Mouse (Mus musculus) heart, embryonic 13.5 days (tissue): Measurements from ENCODE around the gene Dmp1. TPM values are rescaled to one million over a fixed set of nuclear protein-coding genes. Genes with fewer than 3 reads are reported as not detected.

Source experiments
- ATAC-seq: fragments of 200-750 bp; cut with Nextera tagmentation; 2 replicates; pipeline ENCODE4 v1.8.0; 2017; ENCODE audit warnings: moderate TSS enrichment; ENCODE audit not compliant: insufficient number of reproducible peaks, low FRiP score, low TSS enrichment; ENCODE audit errors: extremely low read depth
- H3K27ac ChIP-seq: fragments of 300-500 bp; sonication (generic); replicated peaks from 2 replicates; pipeline ENCODE4 v1.5.1; 2015; ENCODE audit warnings: moderate library complexity, mild to moderate bottlenecking, inconsistent platforms
- H3K27me3 ChIP-seq: fragments of 300-500 bp; sonication (generic); replicated peaks from 2 replicates; pipeline ENCODE4 v1.6.1; 2015; ENCODE audit warnings: mild to moderate bottlenecking, inconsistent platforms
- H3K36me3 ChIP-seq: fragments of 300-500 bp; sonication (generic); 2 replicates; pipeline ENCODE4 v1.6.1; 2015; ENCODE audit warnings: mild to moderate bottlenecking, inconsistent platforms
- H3K4me1 ChIP-seq: fragments of 300-500 bp; sonication (generic); 2 replicates; pipeline ENCODE4 v1.6.1; 2015; ENCODE audit warnings: inconsistent platforms
- H3K4me2 ChIP-seq: fragments of 300-500 bp; sonication (generic); 2 replicates; pipeline ENCODE4 v1.6.1; 2015; ENCODE audit warnings: inconsistent platforms, mild to moderate bottlenecking, moderate library complexity
- H3K4me3 ChIP-seq: fragments of 300-500 bp; sonication (generic); 2 replicates; pipeline ENCODE4 v1.5.1; 2015; ENCODE audit warnings: moderate library complexity, mild to moderate bottlenecking, inconsistent platforms
- H3K9ac ChIP-seq: fragments of 300-500 bp; sonication (generic); 2 replicates; pipeline ENCODE4 v1.6.1; 2015; ENCODE audit warnings: inconsistent platforms, mild to moderate bottlenecking, moderate library complexity
- H3K9me3 ChIP-seq: fragments of 300-500 bp; sonication (generic); 2 replicates; pipeline ENCODE4 v1.6.1; 2016; ENCODE audit warnings: inconsistent platforms
- WGBS: fragments of 180-500 bp; shearing (Covaris S2); methylation state at CpG from one replicate; pipeline ENCODE4 v1.1.7; 2015; ENCODE audit warnings: mixed read lengths; 5-methylcytosine and 5-hydroxymethylcytosine counted together
- polyA plus RNA-seq: library from polyadenylated mRNA; unstranded; fragments of >200 nt; fragmentation: Nextera tagmentation; extraction: Ambion mirVana; gene quantifications from 2 replicates; pipeline ENCODE4 v1.2.1, GENCODE M21; 2015

Dmp1 gene
- polyA plus RNA-seq, 1 experiment from 2014 or later, result 0.05 TPM

- ATAC-seq, result no peak
- Histone ChIP-seq H3K27ac (no peak overlapping the region), H3K9me3 (no peaks in the 10 kb centered on the region), H3K4me3 (no peak overlapping the region), H3K4me1 (no peaks in the 10 kb centered on the region), H3K36me3 (no peaks in the 10 kb centered on the region), H3K27me3 (no peaks in the 10 kb centered on the region), H3K9ac (no peak overlapping the region), H3K4me2 (no peak overlapping the region)
- WGBS, result 82% methylated on average over 12 of the region's 12 CpGs
These were observed 1.1 kb upstream of the Dmp1 start for GRCm38 (mm10) chr5:104201153-104201950.

DNA sequence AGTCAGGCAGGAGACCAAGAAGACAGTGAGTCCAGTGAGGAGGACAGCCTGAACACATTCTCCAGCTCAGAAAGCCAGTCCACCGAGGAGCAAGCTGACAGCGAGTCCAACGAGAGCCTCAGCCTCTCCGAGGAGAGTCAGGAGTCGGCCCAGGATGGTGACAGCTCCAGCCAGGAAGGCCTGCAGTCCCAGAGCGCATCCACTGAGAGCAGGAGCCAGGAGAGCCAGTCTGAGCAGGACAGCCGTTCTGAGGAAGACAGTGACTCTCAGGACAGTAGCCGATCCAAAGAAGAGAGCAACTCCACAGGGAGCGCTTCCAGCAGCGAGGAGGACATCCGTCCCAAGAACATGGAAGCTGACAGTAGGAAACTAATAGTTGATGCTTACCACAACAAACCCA is 10.1 kb downstream of the Dmp1 start:
- Histone ChIP-seq H3K27me3 (no peaks in the 10 kb centered on the region), H3K36me3 (no peaks in the 10 kb centered on the region), H3K27ac (no peak overlapping the region), H3K4me3 (no peak overlapping the region), H3K4me2 (no peak overlapping the region), H3K9me3 (no peaks in the 10 kb centered on the region), H3K9ac (no peak overlapping the region), H3K4me1 (no peaks in the 10 kb centered on the region)
- 62% methylated on average over 11 of the region's 11 CpGs for WGBS
- no peak for ATAC-seq

GRCm38 (mm10) chr5:104218926-104219325 is 16.5 kb downstream of the Dmp1 start:
- no peak for ATAC-seq
- H3K4me3 ChIP-seq, result no peak overlapping the region
- no peak overlapping the region for H3K27ac ChIP-seq
- 32% methylated on average over 5 of the region's 5 CpGs for WGBS
- H3K9ac ChIP-seq, result no peak overlapping the region
- H3K4me2 ChIP-seq, result no peak overlapping the region
- no peaks in the 10 kb centered on the region for H3K27me3 ChIP-seq
- H3K9me3 ChIP-seq, result no peaks in the 10 kb centered on the region
- no peaks in the 10 kb centered on the region for H3K36me3 ChIP-seq
- H3K4me1 ChIP-seq, result no peaks in the 10 kb centered on the region

DNA sequence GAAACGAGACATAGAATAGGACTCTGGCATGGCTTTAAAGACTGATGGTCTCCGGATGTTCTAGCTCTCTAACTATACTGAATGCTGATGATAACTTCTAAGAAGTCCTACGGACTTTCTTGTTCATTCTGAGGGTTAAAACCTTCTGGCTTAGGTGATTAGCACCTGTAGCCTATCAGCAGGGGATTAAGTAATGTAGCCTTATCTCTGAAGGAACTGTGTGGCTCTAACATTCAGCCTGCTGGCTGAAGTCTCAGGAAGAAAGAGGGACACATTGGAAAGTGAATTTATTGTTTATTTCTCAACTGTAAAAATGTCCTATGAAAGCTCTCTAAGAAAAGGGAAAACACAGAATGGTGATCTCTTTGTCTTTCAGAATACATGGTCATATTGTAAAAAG is 21.9 kb downstream of the Dmp1 start:
- Histone ChIP-seq H3K27me3 (no peaks in the 10 kb centered on the region), H3K4me3 (no peak overlapping the region), H3K4me2 (no peak overlapping the region), H3K9ac (no peak overlapping the region), H3K4me1 (no peaks in the 10 kb centered on the region), H3K9me3 (no peaks in the 10 kb centered on the region), H3K36me3 (no peaks in the 10 kb centered on the region), H3K27ac (no peak overlapping the region)
- 44% methylated on average over 3 of the region's 3 CpGs for WGBS
- ATAC-seq, result no peak

GRCm38 (mm10) chr5:104224750-104225149 is 22.3 kb downstream of the Dmp1 start:
- no peak overlapping the region for H3K4me2 ChIP-seq
- no peaks in the 10 kb centered on the region for H3K9me3 ChIP-seq
- ATAC-seq, result no peak
- H3K27ac ChIP-seq, result no peak overlapping the region
- no peak overlapping the region for H3K9ac ChIP-seq
- no peaks in the 10 kb centered on the region for H3K27me3 ChIP-seq
- H3K4me3 ChIP-seq, result no peak overlapping the region
- H3K4me1 ChIP-seq, result no peaks in the 10 kb centered on the region
- H3K36me3 ChIP-seq, result no peaks in the 10 kb centered on the region

DNA sequence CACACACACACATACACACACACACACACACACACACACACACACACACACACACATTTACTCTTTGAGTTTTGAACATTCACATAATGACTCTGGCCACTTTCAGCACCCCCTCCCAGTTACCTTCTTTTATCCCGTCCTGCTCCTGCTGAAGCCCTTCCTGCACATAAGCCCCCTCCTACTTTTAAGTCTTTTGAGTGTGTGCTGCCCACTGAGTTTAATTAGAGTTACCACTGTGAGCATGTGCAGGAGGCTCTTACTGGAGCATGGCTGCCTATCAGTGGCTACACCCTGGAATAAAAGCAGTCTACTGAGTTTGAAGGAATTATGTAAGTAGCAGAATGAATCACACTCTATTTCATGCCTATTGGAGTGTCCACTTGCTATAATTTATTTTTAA is 26.1 kb downstream of the Dmp1 start:
- Histone ChIP-seq H3K4me1 (no peaks in the 10 kb centered on the region), H3K27ac (no peak overlapping the region), H3K36me3 (no peaks in the 10 kb centered on the region), H3K27me3 (no peaks in the 10 kb centered on the region), H3K9ac (no peak overlapping the region), H3K4me3 (no peak overlapping the region), H3K9me3 (no peaks in the 10 kb centered on the region), H3K4me2 (no peak overlapping the region)
- ATAC-seq, result no peak
- WGBS, result 50% methylated on average over 1 of the region's 1 CpGs

- 82% methylated on average over 8 of the region's 8 CpGs for WGBS
- H3K4me1 ChIP-seq, result no peaks in the 10 kb centered on the region
- H3K9me3 ChIP-seq, result no peaks in the 10 kb centered on the region
- H3K27ac ChIP-seq, result no peak overlapping the region
- H3K36me3 ChIP-seq, result no peaks in the 10 kb centered on the region
- H3K9ac ChIP-seq, result no peak overlapping the region
- no peak overlapping the region for H3K4me2 ChIP-seq
- no peaks in the 10 kb centered on the region for H3K27me3 ChIP-seq
- H3K4me3 ChIP-seq, result no peak overlapping the region
- no peak for ATAC-seq
These were observed 34.3 kb downstream of the Dmp1 start for GRCm38 (mm10) chr5:104236741-104237140.

DNA sequence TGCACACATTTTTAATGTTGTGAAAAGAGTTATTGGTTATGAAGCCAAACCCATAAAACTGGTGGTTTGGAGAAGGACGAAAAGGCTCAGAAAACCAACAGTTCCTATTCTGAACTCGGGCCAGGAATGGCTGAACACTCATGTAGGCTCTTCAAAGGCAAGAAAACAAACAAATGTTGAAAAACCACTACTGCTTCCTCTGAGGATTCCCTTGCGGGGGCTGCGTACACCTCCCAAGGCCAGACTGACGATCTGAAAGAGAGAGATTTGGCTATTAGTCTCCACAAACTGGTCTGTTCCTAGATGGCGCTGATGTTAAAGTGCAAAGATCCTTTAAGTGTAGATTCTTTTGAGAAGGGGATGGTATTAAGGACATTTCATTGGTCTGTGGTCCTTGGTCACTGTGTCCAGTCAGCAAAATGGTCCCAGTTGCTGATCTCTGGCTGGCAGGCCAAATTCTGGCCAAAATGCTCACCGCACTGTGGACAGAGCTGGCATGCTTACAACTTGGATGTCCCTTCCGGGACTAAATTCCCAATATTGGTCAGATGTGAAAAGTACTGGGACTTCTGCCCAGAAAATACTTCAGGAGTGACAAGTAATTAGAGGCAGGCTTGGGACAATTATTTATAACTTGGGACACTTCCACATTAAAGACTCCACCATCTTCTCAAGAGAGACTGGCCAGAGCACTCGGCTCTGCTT is 37.4 kb downstream of the Dmp1 start:
- H3K4me2 ChIP-seq, result no peak overlapping the region
- H3K36me3 ChIP-seq, result no peaks in the 10 kb centered on the region
- WGBS, result 67% methylated on average over 9 of the region's 9 CpGs
- no peaks in the 10 kb centered on the region for H3K9me3 ChIP-seq
- H3K27ac ChIP-seq, result no peak overlapping the region
- no peaks in the 10 kb centered on the region for H3K27me3 ChIP-seq
- no peak overlapping the region for H3K9ac ChIP-seq
- no peak overlapping the region for H3K4me3 ChIP-seq
- ATAC-seq, result no peak
- no peaks in the 10 kb centered on the region for H3K4me1 ChIP-seq

DNA sequence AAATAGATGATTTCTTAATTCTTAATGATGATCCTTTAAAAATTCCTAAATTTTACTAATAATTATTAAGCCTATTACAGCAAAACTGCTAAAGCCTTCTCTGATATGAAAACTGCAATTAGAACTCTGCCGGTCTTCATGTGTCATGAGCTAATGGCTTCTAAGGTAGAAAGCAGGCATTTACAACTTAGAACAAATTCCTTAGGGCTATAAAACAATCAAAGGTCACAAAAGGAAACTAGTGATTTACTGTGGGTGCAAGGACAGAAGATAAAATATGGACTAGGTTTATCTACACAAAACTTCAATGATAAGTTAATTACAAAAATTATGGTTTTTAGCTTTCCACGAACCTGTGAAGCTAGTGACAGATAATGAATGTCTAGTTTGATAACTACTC is 41.8 kb downstream of the Dmp1 start:
- no peak overlapping the region for H3K9ac ChIP-seq
- no peaks in the 10 kb centered on the region for H3K36me3 ChIP-seq
- H3K9me3 ChIP-seq, result no peaks in the 10 kb centered on the region
- no peaks in the 10 kb centered on the region for H3K27me3 ChIP-seq
- H3K4me2 ChIP-seq, result no peak overlapping the region
- no peak for ATAC-seq
- no peak overlapping the region for H3K27ac ChIP-seq
- 71% methylated on average over 2 of the region's 2 CpGs for WGBS
- no peaks in the 10 kb centered on the region for H3K4me1 ChIP-seq
- no peak overlapping the region for H3K4me3 ChIP-seq

DNA sequence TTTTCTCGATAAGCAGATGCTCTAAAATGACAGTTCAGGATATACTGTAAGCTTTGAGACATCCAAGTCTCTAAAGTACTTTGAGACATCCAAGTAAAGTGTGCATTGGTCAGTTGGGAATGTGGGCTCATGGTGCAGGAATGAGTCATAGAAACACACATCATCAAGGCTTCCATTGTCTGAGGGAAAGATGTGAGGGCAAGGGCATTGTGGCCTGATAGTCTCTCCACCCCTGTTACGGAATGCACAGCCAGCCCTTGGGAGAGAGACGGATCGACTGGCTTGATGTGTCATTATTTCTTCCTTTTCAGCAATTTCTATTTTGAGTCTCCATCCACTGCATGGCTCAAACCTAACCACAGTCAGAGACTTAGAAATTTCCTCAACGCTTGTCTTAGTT is 49.4 kb downstream of the Dmp1 start:
- WGBS, result 68% methylated on average over 5 of the region's 5 CpGs
- H3K4me2 ChIP-seq, result no peak overlapping the region
- no peak for ATAC-seq
- no peak overlapping the region for H3K9ac ChIP-seq
- H3K27ac ChIP-seq, result no peak overlapping the region
- no peaks in the 10 kb centered on the region for H3K4me1 ChIP-seq
- no peak overlapping the region for H3K4me3 ChIP-seq
- H3K27me3 ChIP-seq, result no peaks in the 10 kb centered on the region
- H3K9me3 ChIP-seq, result no peaks in the 10 kb centered on the region
- no peaks in the 10 kb centered on the region for H3K36me3 ChIP-seq

- Histone ChIP-seq H3K4me3 (no peak overlapping the region), H3K27me3 (no peaks in the 10 kb centered on the region), H3K36me3 (no peaks in the 10 kb centered on the region), H3K4me2 (no peak overlapping the region), H3K27ac (no peak overlapping the region), H3K9me3 (no peaks in the 10 kb centered on the region), H3K9ac (no peak overlapping the region), H3K4me1 (no peaks in the 10 kb centered on the region)
- ATAC-seq, result no peak
- WGBS, result 60% methylated on average over 3 of the region's 3 CpGs
These were observed 54.2 kb downstream of the Dmp1 start for GRCm38 (mm10) chr5:104256585-104256984.

DNA sequence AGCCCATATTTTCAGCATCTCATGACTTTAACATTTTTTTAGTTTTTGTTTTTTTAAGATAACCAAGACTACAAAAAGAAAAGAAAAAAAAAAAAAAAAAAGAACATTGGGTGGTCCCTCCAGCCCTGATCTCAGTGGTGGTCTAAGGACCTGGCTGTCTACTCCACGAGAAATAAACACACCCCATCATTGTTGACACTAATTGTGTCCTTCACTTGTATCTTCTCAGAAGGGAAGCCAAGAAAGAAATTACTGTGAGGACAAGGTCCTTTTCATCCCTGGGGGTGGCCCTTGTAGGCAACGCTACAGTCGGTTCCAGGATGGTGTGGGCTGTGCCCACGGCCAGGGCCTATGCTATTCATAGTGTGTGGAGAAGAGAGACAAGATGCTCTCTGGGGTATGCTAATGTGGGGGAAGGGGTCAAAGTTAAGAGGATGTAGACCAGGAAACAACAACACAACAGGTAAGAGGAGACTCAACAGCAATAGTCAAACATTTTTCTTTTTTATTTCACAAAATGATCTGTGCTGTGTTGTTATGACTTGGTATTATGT is 59.6 kb downstream of the Dmp1 start:
- no peaks in the 10 kb centered on the region for H3K9me3 ChIP-seq
- H3K9ac ChIP-seq, result no peak overlapping the region
- H3K27me3 ChIP-seq, result no peaks in the 10 kb centered on the region
- no peak overlapping the region for H3K4me2 ChIP-seq
- 68% methylated on average over 4 of the region's 4 CpGs for WGBS
- H3K36me3 ChIP-seq, result no peaks in the 10 kb centered on the region
- ATAC-seq, result no peak
- no peaks in the 10 kb centered on the region for H3K4me1 ChIP-seq
- no peak overlapping the region for H3K27ac ChIP-seq
- H3K4me3 ChIP-seq, result no peak overlapping the region
